Mouse (Mus musculus): ENCODE results near the gene Hdhd5. TPM values are rescaled to one million over a fixed set of nuclear protein-coding genes. Genes with fewer than 3 reads are reported as not detected.

The Hdhd5 gene
- polyA plus RNA-seq, 1 experiment, result 10.2 TPM

GRCm38 (mm10) chr6:120529123-120529522, 2.0 kb downstream of the Hdhd5 start:
- Histone ChIP-seq H3K79me2 (ENCODE audit: control insufficient read depth, insufficient read depth) (peaks cover 9% of the 10 kb centered on the region), H3K36me3 (ENCODE audit: control insufficient read depth, insufficient read depth) (no peaks in the 10 kb centered on the region), H3K27me3 (ENCODE audit: control insufficient read depth, insufficient read depth, insufficient read length) (no peaks in the 10 kb centered on the region), H3K4me3 (ENCODE audit: insufficient read depth, poor library complexity, severe bottlenecking) (no peak overlapping the region), H3ac (ENCODE audit: control insufficient read depth, insufficient read length, low read depth) (no peak overlapping the region), H3K79me3 (ENCODE audit: low read depth) (peaks cover 2% of the 10 kb centered on the region)
- TF ChIP-seq CTCF (IDR thresholded peaks at IDR 0.05; ENCODE audit: control insufficient read depth, insufficient read depth, insufficient read length) (no peak), USF1 (IDR thresholded peaks at IDR 0.05; ENCODE audit: low read depth) (no peak), MAX (IDR thresholded peaks at IDR 0.05) (no peak), FOSL1 (IDR thresholded peaks at IDR 0.05; ENCODE audit: insufficient read depth, low read length, poor library complexity, severe bottlenecking) (no peak), MYOD1 (IDR thresholded peaks at IDR 0.05; ENCODE audit: control insufficient read depth, insufficient read length, low read depth) (no peak), MYOG (IDR thresholded peaks at IDR 0.05; ENCODE audit: control insufficient read depth, extremely low read depth, insufficient read length) (no peak), CEBPB (IDR thresholded peaks at IDR 0.05; ENCODE audit: low read depth) (no peak)

- TF ChIP-seq CTCF (IDR thresholded peaks at IDR 0.05; ENCODE audit: control insufficient read depth, insufficient read depth, insufficient read length) (no peak), USF1 (IDR thresholded peaks at IDR 0.05; ENCODE audit: low read depth) (no peak), CEBPB (IDR thresholded peaks at IDR 0.05; ENCODE audit: low read depth) (no peak), MYOG (IDR thresholded peaks at IDR 0.05; ENCODE audit: control insufficient read depth, extremely low read depth, insufficient read length) (no peak), FOSL1 (IDR thresholded peaks at IDR 0.05; ENCODE audit: insufficient read depth, low read length, poor library complexity, severe bottlenecking) (no peak), MAX (IDR thresholded peaks at IDR 0.05) (no peak), MYOD1 (IDR thresholded peaks at IDR 0.05; ENCODE audit: control insufficient read depth, insufficient read length, low read depth) (no peak)
- H3K79me2 ChIP-seq (ENCODE audit: control insufficient read depth, insufficient read depth), result peaks cover 5% of the 10 kb centered on the region
- no peaks in the 10 kb centered on the region for H3K27me3 ChIP-seq (ENCODE audit: control insufficient read depth, insufficient read depth, insufficient read length)
- H3K4me3 ChIP-seq (ENCODE audit: insufficient read depth, poor library complexity, severe bottlenecking), result no peak overlapping the region
- H3K79me3 ChIP-seq (ENCODE audit: low read depth), result peaks cover 2% of the 10 kb centered on the region
- H3ac ChIP-seq (ENCODE audit: control insufficient read depth, insufficient read length, low read depth), result no peak overlapping the region
- H3K36me3 ChIP-seq (ENCODE audit: control insufficient read depth, insufficient read depth), result no peaks in the 10 kb centered on the region
These were observed 6.3 kb downstream of the Hdhd5 start for GRCm38 (mm10) chr6:120524796-120525195.

DNA sequence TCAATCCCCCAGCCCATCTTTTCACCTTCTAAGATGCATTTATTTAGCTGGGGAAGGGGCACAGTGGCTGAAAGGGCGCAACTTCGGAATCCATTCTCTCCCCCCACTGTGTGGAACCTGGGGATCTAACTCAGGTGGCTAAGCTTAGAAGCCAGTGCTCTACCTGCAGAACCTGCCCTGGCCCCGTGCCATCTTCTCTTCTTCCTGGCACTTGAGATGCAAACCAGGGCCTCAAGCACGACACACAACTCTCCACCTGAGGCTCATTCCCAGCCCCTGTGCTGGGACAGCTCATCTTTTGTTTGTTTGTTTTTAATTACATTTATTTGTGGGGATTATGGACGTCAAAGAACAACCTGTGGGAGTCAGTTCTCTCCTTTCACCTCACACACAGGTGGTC, 11.5 kb downstream of the Hdhd5 start:
- no peaks in the 10 kb centered on the region for H3K27me3 ChIP-seq (ENCODE audit: control insufficient read depth, insufficient read depth, insufficient read length)
- H3K79me2 ChIP-seq (ENCODE audit: control insufficient read depth, insufficient read depth), result no peaks in the 10 kb centered on the region
- no peaks in the 10 kb centered on the region for H3K79me3 ChIP-seq (ENCODE audit: low read depth)
- H3K36me3 ChIP-seq (ENCODE audit: control insufficient read depth, insufficient read depth), result no peaks in the 10 kb centered on the region
- H3K4me3 ChIP-seq (ENCODE audit: insufficient read depth, poor library complexity, severe bottlenecking), result no peak overlapping the region
- no peak overlapping the region for H3ac ChIP-seq (ENCODE audit: control insufficient read depth, insufficient read length, low read depth)
- no peak for TF ChIP-seq MYOD1 (IDR thresholded peaks at IDR 0.05; ENCODE audit: control insufficient read depth, insufficient read length, low read depth)
- no peak for TF ChIP-seq FOSL1 (IDR thresholded peaks at IDR 0.05; ENCODE audit: insufficient read depth, low read length, poor library complexity, severe bottlenecking)
- TF ChIP-seq CTCF (IDR thresholded peaks at IDR 0.05; ENCODE audit: control insufficient read depth, insufficient read depth, insufficient read length), result no peak

DNA sequence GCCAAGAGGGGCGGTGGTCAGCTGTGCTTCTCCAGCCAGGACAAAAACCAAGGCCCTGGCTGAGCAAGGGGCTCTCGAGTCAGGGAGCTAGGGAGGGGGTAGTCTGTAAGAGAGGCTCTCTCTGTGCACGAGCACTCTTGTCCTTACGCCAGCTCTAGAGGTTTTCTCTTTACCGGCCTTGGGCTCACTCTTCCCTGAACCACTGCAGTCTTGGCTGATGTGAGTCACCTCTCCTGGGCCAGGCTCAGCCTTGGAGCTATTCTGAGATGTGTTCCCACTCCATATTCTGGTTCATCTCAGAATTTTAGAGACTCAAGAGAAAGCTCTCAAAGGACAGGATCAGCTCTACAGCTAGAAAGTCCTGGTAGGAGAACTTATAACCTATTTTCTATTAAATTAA, 13.8 kb downstream of the Hdhd5 start:
- H3ac ChIP-seq (ENCODE audit: control insufficient read depth, insufficient read length, low read depth), result no peak overlapping the region
- no peaks in the 10 kb centered on the region for H3K79me3 ChIP-seq (ENCODE audit: low read depth)
- no peak overlapping the region for H3K4me3 ChIP-seq (ENCODE audit: insufficient read depth, poor library complexity, severe bottlenecking)
- no peaks in the 10 kb centered on the region for H3K79me2 ChIP-seq (ENCODE audit: control insufficient read depth, insufficient read depth)
- TF ChIP-seq FOSL1 (IDR thresholded peaks at IDR 0.05; ENCODE audit: insufficient read depth, low read length, poor library complexity, severe bottlenecking) (no peak), MYOG (IDR thresholded peaks at IDR 0.05; ENCODE audit: control insufficient read depth, extremely low read depth, insufficient read length) (no peak), USF1 (IDR thresholded peaks at IDR 0.05; ENCODE audit: low read depth) (no peak), CTCF (IDR thresholded peaks at IDR 0.05; ENCODE audit: control insufficient read depth, insufficient read depth, insufficient read length) (no peak)
- H3K27me3 ChIP-seq (ENCODE audit: control insufficient read depth, insufficient read depth, insufficient read length), result no peaks in the 10 kb centered on the region
- no peaks in the 10 kb centered on the region for H3K36me3 ChIP-seq (ENCODE audit: control insufficient read depth, insufficient read depth)

GRCm38 (mm10) chr6:120516879-120517278, 14.2 kb downstream of the Hdhd5 start:
- H3K79me2 ChIP-seq (ENCODE audit: control insufficient read depth, insufficient read depth), result no peaks in the 10 kb centered on the region
- no peak for TF ChIP-seq USF1 (IDR thresholded peaks at IDR 0.05; ENCODE audit: low read depth)
- no peak for TF ChIP-seq FOSL1 (IDR thresholded peaks at IDR 0.05; ENCODE audit: insufficient read depth, low read length, poor library complexity, severe bottlenecking)
- TF ChIP-seq CEBPB (IDR thresholded peaks at IDR 0.05; ENCODE audit: low read depth), result no peak
- TF ChIP-seq MYOG (IDR thresholded peaks at IDR 0.05; ENCODE audit: control insufficient read depth, extremely low read depth, insufficient read length), result no peak
- no peak for TF ChIP-seq MYOD1 (IDR thresholded peaks at IDR 0.05; ENCODE audit: control insufficient read depth, insufficient read length, low read depth)
- no peak for TF ChIP-seq MAX (IDR thresholded peaks at IDR 0.05)
- no peak for TF ChIP-seq CTCF (IDR thresholded peaks at IDR 0.05; ENCODE audit: control insufficient read depth, insufficient read depth, insufficient read length)
- no peak overlapping the region for H3ac ChIP-seq (ENCODE audit: control insufficient read depth, insufficient read length, low read depth)
- no peaks in the 10 kb centered on the region for H3K79me3 ChIP-seq (ENCODE audit: low read depth)
- H3K27me3 ChIP-seq (ENCODE audit: control insufficient read depth, insufficient read depth, insufficient read length), result no peaks in the 10 kb centered on the region
- H3K4me3 ChIP-seq (ENCODE audit: insufficient read depth, poor library complexity, severe bottlenecking), result no peak overlapping the region
- no peaks in the 10 kb centered on the region for H3K36me3 ChIP-seq (ENCODE audit: control insufficient read depth, insufficient read depth)

- no peaks in the 10 kb centered on the region for H3K36me3 ChIP-seq (ENCODE audit: control insufficient read depth, insufficient read depth)
- H3ac ChIP-seq (ENCODE audit: control insufficient read depth, insufficient read length, low read depth), result no peak overlapping the region
- no peak overlapping the region for H3K4me3 ChIP-seq (ENCODE audit: insufficient read depth, poor library complexity, severe bottlenecking)
- TF ChIP-seq MAX (IDR thresholded peaks at IDR 0.05), result no peak
- TF ChIP-seq CTCF (IDR thresholded peaks at IDR 0.05; ENCODE audit: control insufficient read depth, insufficient read depth, insufficient read length), result no peak
- no peak for TF ChIP-seq USF1 (IDR thresholded peaks at IDR 0.05; ENCODE audit: low read depth)
- no peaks in the 10 kb centered on the region for H3K79me2 ChIP-seq (ENCODE audit: control insufficient read depth, insufficient read depth)
- no peaks in the 10 kb centered on the region for H3K27me3 ChIP-seq (ENCODE audit: control insufficient read depth, insufficient read depth, insufficient read length)
- no peaks in the 10 kb centered on the region for H3K79me3 ChIP-seq (ENCODE audit: low read depth)
These were observed 14.7 kb downstream of the Hdhd5 start for GRCm38 (mm10) chr6:120516422-120516821.

Measured in C2C12 (cell line).